Mouse (Mus musculus) left cerebral cortex, adult 6 months (tissue): ENCODE data around the gene Ldhd. TPM values are rescaled to one million over a fixed set of nuclear protein-coding genes. Genes with fewer than 3 reads are reported as not detected.

Source experiments
- long read RNA-seq, 2 experiments: library from polyadenylated mRNA; unstranded; transcript quantifications; one replicate each; pipeline ENCODE4 v2.0.0; 2019 to 2020
- polyA plus RNA-seq: library from polyadenylated mRNA; unstranded; fragments of <200 nt; fragmentation: Nextera tagmentation; gene quantifications from 2 replicates; pipeline ENCODE4 v1.2.3, GENCODE M21; 2021

The Ldhd gene
- polyA plus RNA-seq: 3.7 and 6.1 TPM in 2 replicates
- long read RNA-seq, experiment 1, transcript Ldhd-201 (11 exons, 2,273 nt): major isoform, 35 of 71 reads
- long read RNA-seq, experiment 1, transcript Ldhd-202 (9 exons, 3,402 nt): minor isoform, 6 of 71 reads
- long read RNA-seq, experiment 1, partial matches to known transcripts: 10 of 71 reads
- long read RNA-seq, experiment 1, other reads (novel, unspliced or antisense): 20 of 71 reads
- long read RNA-seq, experiment 2, partial matches to known transcripts: 1 of 37 reads
- long read RNA-seq, experiment 2, other reads (novel, unspliced or antisense): 32 of 37 reads

DNA sequence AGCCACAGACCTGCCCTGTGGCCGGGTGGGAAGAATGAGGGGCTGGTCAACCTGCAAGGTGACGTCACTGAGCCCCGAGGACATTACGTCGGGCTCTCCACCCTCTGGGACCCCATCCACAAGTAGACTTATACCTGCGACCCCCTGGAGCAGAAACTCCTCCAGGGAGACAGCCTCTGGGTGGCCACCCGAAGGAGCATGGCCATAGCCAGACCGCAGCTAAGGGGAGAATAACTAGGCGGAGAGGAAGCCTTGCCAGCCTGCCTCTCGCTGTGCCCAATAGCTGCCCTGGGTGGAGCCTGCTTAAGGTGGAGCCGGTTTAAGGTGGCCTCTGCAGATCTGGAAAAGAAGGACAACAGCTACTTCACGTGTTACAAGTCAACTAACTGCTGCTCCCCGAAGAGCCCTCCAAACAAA, at the start of gene Ldhd:
Gene Ldhd (minus strand): TSS at position 270 of the 417 bp plus-strand sequence.

DNA sequence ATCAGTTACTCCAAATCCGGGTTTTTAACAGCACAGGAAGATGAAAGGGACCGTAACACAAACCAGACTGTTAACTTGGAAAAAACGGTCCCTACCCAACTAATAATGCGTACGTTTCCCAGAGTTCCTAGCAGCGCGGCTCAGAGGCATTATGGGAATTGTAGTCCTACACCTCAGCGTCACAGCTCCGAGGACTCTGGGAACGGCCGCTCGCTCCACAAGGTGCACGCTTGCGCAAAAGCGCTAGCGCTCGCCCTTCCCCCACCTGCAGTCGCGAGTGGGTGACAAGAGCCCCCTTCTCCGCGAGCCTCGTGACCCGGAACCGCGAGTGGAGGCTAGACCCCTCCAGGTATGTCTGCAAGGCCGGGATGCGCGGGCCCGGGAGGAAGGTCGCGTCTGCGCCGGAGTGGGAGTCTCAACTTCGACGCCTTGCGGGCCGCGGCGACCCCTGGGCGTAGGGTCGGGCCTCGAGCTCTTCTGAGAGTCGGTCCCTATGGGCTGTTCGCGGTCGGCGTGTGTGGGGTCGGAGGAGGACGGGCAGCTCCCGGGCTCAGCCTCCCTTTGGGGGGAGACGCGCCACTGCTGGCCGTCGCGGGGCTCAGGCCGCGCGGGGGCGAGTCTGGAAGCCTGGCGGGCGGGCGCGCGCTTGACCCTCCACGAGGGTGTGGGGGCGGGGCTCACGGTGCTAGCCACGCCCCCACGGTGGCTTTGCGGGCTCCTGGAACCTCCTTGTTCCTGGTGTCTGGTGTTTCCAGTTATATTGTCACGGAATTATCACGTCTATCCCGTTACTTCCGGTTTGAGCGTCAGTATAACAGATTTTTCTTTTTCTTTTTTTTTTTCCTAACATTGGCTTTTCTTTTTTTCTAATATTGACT, 13.3 kb upstream of the Ldhd start, which contains the start of gene Zfp1:
Gene Zfp1 (plus strand): TSS at position 138 of the 878 bp plus-strand sequence.

Other genes with a start within 250 kb of the Ldhd start
- 10.3 and 20.4 TPM in 2 replicates for gene Fa2h, start 236.6 kb downstream of the Ldhd start, polyA plus RNA-seq
- 2.5 and 2.8 TPM in 2 replicates for gene Wdr59, start 108.3 kb downstream of the Ldhd start, polyA plus RNA-seq
- gene Znrf1, start 94.3 kb downstream of the Ldhd start, polyA plus RNA-seq: 24.0 and 74.7 TPM in 2 replicates
- 21.7 and 26.9 TPM in 2 replicates for gene Zfp1, start 13.0 kb upstream of the Ldhd start, polyA plus RNA-seq
- gene Ctrb1, start 60.6 kb upstream of the Ldhd start, polyA plus RNA-seq: not detected in 2 replicates
- 18.2 and 26.9 TPM in 2 replicates for gene Bcar1, start 113.4 kb upstream of the Ldhd start, polyA plus RNA-seq
- gene Cfdp1, start 223.9 kb upstream of the Ldhd start, polyA plus RNA-seq: 163 and 191 TPM in 2 replicates
- gene Tmem170, start 246.4 kb upstream of the Ldhd start, polyA plus RNA-seq: 3.8 and 5.4 TPM in 2 replicates